Mouse (Mus musculus): ENCODE results near the gene Itpr2. TPM values are rescaled to one million over a fixed set of nuclear protein-coding genes. Genes with fewer than 3 reads are reported as not detected.

The Itpr2 gene
- polyA plus RNA-seq, 1 experiment from 2014 or later = 6.3 TPM

DNA sequence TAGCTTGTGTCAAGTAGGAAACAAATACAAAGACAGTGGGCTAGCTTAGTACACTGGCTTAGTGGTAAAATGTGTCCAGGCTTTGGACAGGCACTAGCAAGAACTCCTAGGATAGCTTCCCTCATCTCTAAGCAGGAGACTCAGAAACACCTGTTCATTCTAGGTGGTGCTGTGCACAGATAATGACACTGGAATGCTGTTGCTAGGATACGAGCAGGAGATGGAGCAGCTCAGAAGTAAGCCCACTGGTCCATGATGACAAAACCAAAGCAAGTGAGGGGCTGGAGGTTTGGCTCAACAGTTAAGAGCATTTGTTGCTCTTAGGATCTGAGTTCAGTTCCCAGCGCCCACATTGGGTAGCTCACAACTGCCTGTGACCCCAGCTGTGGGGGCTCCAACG, 160.1 kb downstream of the Itpr2 start:
- Histone ChIP-seq H3K36me3 (ENCODE audit: control insufficient read depth, insufficient read depth) (no peaks in the 10 kb centered on the region), H3K4me3 (ENCODE audit: low read depth, low read length) (no peak overlapping the region), H3K27me3 (replicated peaks; ENCODE audit: control insufficient read depth, insufficient read depth, low read length) (no peaks in the 10 kb centered on the region), H3K9me3 (ENCODE audit: control insufficient read depth) (no peaks in the 10 kb centered on the region), H3K27ac (ENCODE audit: low read depth, low read length) (no peak overlapping the region), H3K4me2 (replicated peaks; ENCODE audit: low read depth) (no peak overlapping the region), H3K4me1 (replicated peaks; ENCODE audit: control insufficient read depth, insufficient read depth, low read length) (no peaks in the 10 kb centered on the region), H3K9ac (ENCODE audit: low read depth, low read length) (no peak overlapping the region)
- 83% methylated on average over 3 of the region's 3 CpGs for WGBS
- no peak for TF ChIP-seq CTCF (IDR thresholded peaks at IDR 0.05; ENCODE audit: low read depth)
- no peak for ATAC-seq

DNA sequence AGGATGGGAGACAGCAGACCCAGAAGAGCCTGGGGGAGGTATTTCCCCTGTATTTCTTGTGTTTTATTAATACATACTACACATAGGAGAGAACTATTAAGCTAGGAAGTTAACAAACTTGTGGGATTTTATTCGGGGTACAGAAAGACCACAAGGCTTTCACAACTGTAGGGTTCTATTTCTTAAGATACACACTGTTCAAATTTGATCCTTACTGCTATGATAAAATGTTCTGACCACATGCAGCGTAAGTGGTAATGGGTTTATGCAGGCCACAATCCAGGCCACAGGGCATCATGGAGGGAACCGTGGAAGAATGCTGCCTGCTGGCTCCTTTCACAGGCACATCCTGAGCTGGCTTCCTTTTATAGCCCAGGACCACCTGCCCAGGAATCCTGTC, 160.6 kb downstream of the Itpr2 start:
- Histone ChIP-seq H3K27me3 (replicated peaks; ENCODE audit: control insufficient read depth, insufficient read depth, low read length) (no peaks in the 10 kb centered on the region), H3K9ac (ENCODE audit: low read depth, low read length) (no peak overlapping the region), H3K4me3 (ENCODE audit: low read depth, low read length) (no peak overlapping the region), H3K27ac (ENCODE audit: low read depth, low read length) (no peak overlapping the region), H3K4me1 (replicated peaks; ENCODE audit: control insufficient read depth, insufficient read depth, low read length) (no peaks in the 10 kb centered on the region), H3K36me3 (ENCODE audit: control insufficient read depth, insufficient read depth) (no peaks in the 10 kb centered on the region), H3K9me3 (ENCODE audit: control insufficient read depth) (no peaks in the 10 kb centered on the region), H3K4me2 (replicated peaks; ENCODE audit: low read depth) (no peak overlapping the region)
- WGBS = 91% methylated on average over 3 of the region's 3 CpGs
- TF ChIP-seq CTCF (IDR thresholded peaks at IDR 0.05; ENCODE audit: low read depth) = no peak
- no peak for ATAC-seq

DNA sequence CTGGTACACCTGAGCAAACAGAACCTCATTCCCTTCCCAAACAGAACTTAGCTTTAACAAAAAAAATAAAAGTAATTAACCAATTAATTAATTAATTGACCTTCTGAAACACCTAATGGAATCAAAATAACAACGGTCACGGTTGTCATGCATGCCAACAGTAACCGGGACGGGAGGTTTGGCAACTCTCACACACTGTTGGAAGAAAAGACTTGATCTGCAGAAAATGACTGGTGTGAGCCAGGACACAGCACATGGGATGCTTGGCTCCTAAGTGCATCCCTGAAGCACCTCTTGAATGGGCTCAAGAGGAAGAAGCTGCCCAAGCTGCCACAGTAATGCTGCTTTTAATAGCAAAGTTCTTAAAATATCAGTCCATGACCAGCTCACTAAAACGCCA, 161.1 kb downstream of the Itpr2 start:
- Histone ChIP-seq H3K36me3 (ENCODE audit: control insufficient read depth, insufficient read depth) (no peaks in the 10 kb centered on the region), H3K4me2 (replicated peaks; ENCODE audit: low read depth) (no peak overlapping the region), H3K9ac (ENCODE audit: low read depth, low read length) (no peak overlapping the region), H3K27ac (ENCODE audit: low read depth, low read length) (no peak overlapping the region), H3K4me3 (ENCODE audit: low read depth, low read length) (no peak overlapping the region), H3K27me3 (replicated peaks; ENCODE audit: control insufficient read depth, insufficient read depth, low read length) (no peaks in the 10 kb centered on the region), H3K4me1 (replicated peaks; ENCODE audit: control insufficient read depth, insufficient read depth, low read length) (no peaks in the 10 kb centered on the region), H3K9me3 (ENCODE audit: control insufficient read depth) (no peaks in the 10 kb centered on the region)
- WGBS = 93% methylated on average over 5 of the region's 5 CpGs
- no peak for ATAC-seq
- TF ChIP-seq CTCF (IDR thresholded peaks at IDR 0.05; ENCODE audit: low read depth) = no peak

DNA sequence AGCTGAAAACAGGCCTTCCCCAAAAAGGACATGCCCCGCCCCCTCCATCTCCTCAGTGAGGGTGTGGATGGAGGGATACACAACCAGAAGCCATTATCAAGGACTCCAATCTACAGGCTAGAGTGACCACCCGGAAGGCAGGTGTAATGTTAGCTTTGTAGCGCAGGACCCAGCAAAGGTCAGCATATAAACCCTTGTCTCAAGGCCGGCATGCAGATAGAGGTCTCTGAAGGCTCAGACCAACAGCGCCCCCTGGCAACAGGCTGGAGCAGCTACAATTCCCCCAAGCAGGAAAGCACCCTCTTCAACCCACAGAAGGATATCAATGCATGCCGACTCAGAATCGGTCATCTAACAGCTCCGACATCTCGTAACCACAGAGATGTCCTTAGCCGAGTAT, 162.2 kb downstream of the Itpr2 start:
- Histone ChIP-seq H3K27ac (ENCODE audit: low read depth, low read length) (no peak overlapping the region), H3K4me3 (ENCODE audit: low read depth, low read length) (no peak overlapping the region), H3K4me1 (replicated peaks; ENCODE audit: control insufficient read depth, insufficient read depth, low read length) (no peaks in the 10 kb centered on the region), H3K36me3 (ENCODE audit: control insufficient read depth, insufficient read depth) (no peaks in the 10 kb centered on the region), H3K4me2 (replicated peaks; ENCODE audit: low read depth) (no peak overlapping the region), H3K9ac (ENCODE audit: low read depth, low read length) (no peak overlapping the region), H3K9me3 (ENCODE audit: control insufficient read depth) (no peaks in the 10 kb centered on the region), H3K27me3 (replicated peaks; ENCODE audit: control insufficient read depth, insufficient read depth, low read length) (no peaks in the 10 kb centered on the region)
- TF ChIP-seq CTCF (IDR thresholded peaks at IDR 0.05; ENCODE audit: low read depth) = peak; percentile 75
- no peak for ATAC-seq
- WGBS = 62% methylated on average over 10 of the region's 10 CpGs

DNA sequence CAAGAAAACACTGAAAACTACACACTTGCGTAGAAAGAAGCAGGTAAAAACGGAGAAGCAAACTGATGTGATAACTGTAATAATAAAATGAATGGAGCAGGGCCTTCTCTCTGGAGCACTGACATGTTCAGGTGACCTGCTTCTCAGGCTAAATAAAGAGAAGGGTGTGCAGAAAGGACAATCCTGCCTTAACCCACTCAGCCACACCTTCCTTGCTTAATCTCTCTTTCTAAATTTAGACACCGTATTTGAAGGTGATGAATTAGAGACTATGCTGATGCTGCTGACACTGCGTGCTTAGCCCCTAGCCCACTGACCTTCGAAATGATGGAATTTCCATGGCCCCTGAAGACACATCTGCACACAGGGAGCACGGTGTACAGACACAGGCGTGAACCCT, 164.8 kb downstream of the Itpr2 start:
- H3K36me3 ChIP-seq (ENCODE audit: control insufficient read depth, insufficient read depth) = no peaks in the 10 kb centered on the region
- H3K27me3 ChIP-seq (replicated peaks; ENCODE audit: control insufficient read depth, insufficient read depth, low read length) = no peaks in the 10 kb centered on the region
- H3K9me3 ChIP-seq (ENCODE audit: control insufficient read depth) = no peaks in the 10 kb centered on the region
- no peak overlapping the region for H3K4me3 ChIP-seq (ENCODE audit: low read depth, low read length)
- no peak for TF ChIP-seq CTCF (IDR thresholded peaks at IDR 0.05; ENCODE audit: low read depth)
- ATAC-seq = no peak
- no peak overlapping the region for H3K4me2 ChIP-seq (replicated peaks; ENCODE audit: low read depth)
- H3K4me1 ChIP-seq (replicated peaks; ENCODE audit: control insufficient read depth, insufficient read depth, low read length) = no peaks in the 10 kb centered on the region
- H3K27ac ChIP-seq (ENCODE audit: low read depth, low read length) = no peak overlapping the region
- no peak overlapping the region for H3K9ac ChIP-seq (ENCODE audit: low read depth, low read length)
- 67% methylated on average over 7 of the region's 7 CpGs for WGBS

DNA sequence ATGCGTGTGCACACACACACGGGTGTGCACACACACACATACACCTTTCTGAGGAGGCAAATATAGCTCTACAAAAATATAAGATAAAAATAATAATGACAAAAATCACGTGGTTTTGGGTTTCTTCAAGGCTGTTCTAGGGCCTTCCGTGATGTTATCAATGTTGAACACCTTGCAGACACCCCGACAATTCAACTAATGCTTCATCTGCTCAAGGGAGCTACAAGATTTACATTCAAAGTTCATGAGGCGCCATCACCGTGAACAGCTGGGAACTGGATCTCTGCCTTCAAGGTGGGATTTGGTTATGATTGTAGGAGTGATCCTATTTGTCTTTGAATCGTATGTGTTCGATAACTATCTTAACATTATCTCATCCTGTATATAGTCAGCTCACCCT, 166.8 kb downstream of the Itpr2 start:
- no peak overlapping the region for H3K9ac ChIP-seq (ENCODE audit: low read depth, low read length)
- no peaks in the 10 kb centered on the region for H3K36me3 ChIP-seq (ENCODE audit: control insufficient read depth, insufficient read depth)
- no peak for TF ChIP-seq CTCF (IDR thresholded peaks at IDR 0.05; ENCODE audit: low read depth)
- WGBS = 94% methylated on average over 9 of the region's 9 CpGs
- H3K4me1 ChIP-seq (replicated peaks; ENCODE audit: control insufficient read depth, insufficient read depth, low read length) = no peaks in the 10 kb centered on the region
- no peaks in the 10 kb centered on the region for H3K9me3 ChIP-seq (ENCODE audit: control insufficient read depth)
- no peak overlapping the region for H3K4me3 ChIP-seq (ENCODE audit: low read depth, low read length)
- H3K27me3 ChIP-seq (replicated peaks; ENCODE audit: control insufficient read depth, insufficient read depth, low read length) = no peaks in the 10 kb centered on the region
- ATAC-seq = no peak
- no peak overlapping the region for H3K27ac ChIP-seq (ENCODE audit: low read depth, low read length)
- no peak overlapping the region for H3K4me2 ChIP-seq (replicated peaks; ENCODE audit: low read depth)

DNA sequence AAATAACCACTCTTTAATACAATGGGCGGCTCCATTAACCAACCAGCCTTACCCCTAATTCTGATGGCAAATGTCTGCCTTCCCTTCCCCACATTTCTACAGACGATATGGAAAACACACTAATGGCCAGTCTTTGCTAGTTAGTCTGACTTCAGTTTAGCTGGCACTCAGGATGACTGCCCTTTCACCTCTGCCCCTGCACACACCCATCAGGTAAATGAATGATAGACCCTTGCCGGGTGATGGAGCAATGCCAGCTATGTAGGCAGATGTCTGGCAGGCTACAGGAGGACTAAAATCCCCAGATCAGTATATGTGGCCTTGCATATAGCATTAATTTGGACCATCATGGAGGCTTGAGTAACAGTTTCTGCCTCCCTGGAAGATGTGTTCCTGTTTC, 168.5 kb downstream of the Itpr2 start:
- TF ChIP-seq CTCF (IDR thresholded peaks at IDR 0.05; ENCODE audit: low read depth) = no peak
- ATAC-seq = no peak
- H3K4me1 ChIP-seq (replicated peaks; ENCODE audit: control insufficient read depth, insufficient read depth, low read length) = no peaks in the 10 kb centered on the region

More for the DNA sequence above, 168.5 kb downstream of the Itpr2 start:
- no peak overlapping the region for H3K9ac ChIP-seq (ENCODE audit: low read depth, low read length)
- H3K27me3 ChIP-seq (replicated peaks; ENCODE audit: control insufficient read depth, insufficient read depth, low read length) = no peaks in the 10 kb centered on the region
- H3K36me3 ChIP-seq (ENCODE audit: control insufficient read depth, insufficient read depth) = no peaks in the 10 kb centered on the region; the same call in 1 of the 2 replicates
- no peak overlapping the region for H3K4me3 ChIP-seq (ENCODE audit: low read depth, low read length)
- H3K4me2 ChIP-seq (replicated peaks; ENCODE audit: low read depth) = no peak overlapping the region
- H3K9me3 ChIP-seq (ENCODE audit: control insufficient read depth) = no peaks in the 10 kb centered on the region
- WGBS = 69% methylated on average over 3 of the region's 3 CpGs
- H3K27ac ChIP-seq (ENCODE audit: low read depth, low read length) = no peak overlapping the region

All from intestine, postnatal 0 days (tissue).